Mouse (Mus musculus) ZHBTc4 (cell line): ENCODE data around the gene Dpf1.

Source experiments
- DNase-seq: peaks from one replicate; pipeline ENCODE4 v3.0.0-alpha.2; 2011; ENCODE audit warnings: low read depth, low spot score

Dpf1 gene

GRCm38 (mm10) chr7:29340247-29340646 lies 36.5 kb downstream of the Dpf1 start:
- DNase-seq: no peak

- DNase-seq: no peak
These were observed 37.1 kb downstream of the Dpf1 start for GRCm38 (mm10) chr7:29340838-29341237.

- peak; percentile 48 for DNase-seq
These were observed 38.0 kb downstream of the Dpf1 start for GRCm38 (mm10) chr7:29341722-29342121.

GRCm38 (mm10) chr7:29342489-29343092 lies 38.8 kb downstream of the Dpf1 start:
- peak; percentile 52 for DNase-seq

- no peak for DNase-seq
These were observed 40.0 kb downstream of the Dpf1 start for GRCm38 (mm10) chr7:29343746-29344145.

GRCm38 (mm10) chr7:29345534-29345933 lies 41.8 kb downstream of the Dpf1 start:
- DNase-seq: no peak

- no peak for DNase-seq
These were observed 42.5 kb downstream of the Dpf1 start for GRCm38 (mm10) chr7:29346212-29346611.

GRCm38 (mm10) chr7:29350489-29350888 lies 46.7 kb downstream of the Dpf1 start:
- DNase-seq: peak; percentile 78

- no peak for DNase-seq
These were observed 48.5 kb downstream of the Dpf1 start for GRCm38 (mm10) chr7:29352246-29352645.

- no peak for DNase-seq
These were observed 50.4 kb downstream of the Dpf1 start for GRCm38 (mm10) chr7:29354161-29354560.

GRCm38 (mm10) chr7:29355406-29355805 lies 51.7 kb downstream of the Dpf1 start:
- no peak for DNase-seq

GRCm38 (mm10) chr7:29361497-29361896 lies 57.7 kb downstream of the Dpf1 start:
- DNase-seq: no peak

GRCm38 (mm10) chr7:29364052-29364451 lies 60.3 kb downstream of the Dpf1 start:
- DNase-seq: peak; percentile 72

GRCm38 (mm10) chr7:29367166-29368003 lies 63.6 kb downstream of the Dpf1 start:
- DNase-seq: peak; percentile 69
